Mouse (Mus musculus) thymus, adult 2 months (tissue): Measurements from ENCODE around the gene Cdca3.

Source experiments
- CTCF ChIP-seq: fragments of 200-500 bp; IDR thresholded peaks from 2 replicates; pipeline ENCODE4 v1.5.1; 2012; ENCODE audit warnings: mild to moderate bottlenecking, control low read depth, low read length, moderate library complexity, borderline replicate concordance; ENCODE audit not compliant: control insufficient read depth, poor library complexity, insufficient read depth; ENCODE audit errors: extremely low read depth
- POLR2A ChIP-seq: fragments of 200-500 bp; IDR thresholded peaks from 2 replicates; pipeline ENCODE4 v1.6.1; 2012; ENCODE audit warnings: mild to moderate bottlenecking, low read length, control low read depth, moderate library complexity; ENCODE audit not compliant: control insufficient read depth, poor library complexity, insufficient read depth; ENCODE audit errors: extremely low read depth

- TF ChIP-seq CTCF (no peak), POLR2A (no peak)
These were observed 33.2 kb downstream of the Cdca3 start for GRCm38 (mm10) chr6:124862406-124863124.
